Mouse (Mus musculus) hindbrain, embryonic 15.5 days (tissue): ENCODE results near the gene Heatr4. TPM values are rescaled to one million over a fixed set of nuclear protein-coding genes. Genes with fewer than 3 reads are reported as not detected.
"Not testable (repeated sequence)": the region's sequence is repeated elsewhere in the genome, so short reads cannot be mapped to it uniquely, and the experiment has no call there.

Experiments
- ATAC-seq: fragments of 200-750 bp; cut with Nextera tagmentation; 2 replicates; pipeline ENCODE4 v1.8.0; 2017; ENCODE audit warnings: low read depth, moderate number of reproducible peaks, moderate TSS enrichment; ENCODE audit not compliant: low FRiP score
- H3K27ac ChIP-seq: fragments of 300-500 bp; sonication (generic); replicated peaks from 2 replicates; pipeline ENCODE4 v1.5.1; 2015; ENCODE audit warnings: mild to moderate bottlenecking, inconsistent platforms
- H3K27me3 ChIP-seq: fragments of 300-500 bp; sonication (generic); 2 replicates; pipeline ENCODE4 v1.6.1; 2015; ENCODE audit warnings: control low read depth, inconsistent platforms
- H3K36me3 ChIP-seq: fragments of 300-500 bp; sonication (generic); 2 replicates; pipeline ENCODE4 v1.6.1; 2015; ENCODE audit warnings: control low read depth, inconsistent platforms
- H3K4me1 ChIP-seq: fragments of 300-500 bp; sonication (generic); replicated peaks from 2 replicates; pipeline ENCODE4 v1.6.1; 2015; ENCODE audit warnings: control low read depth, inconsistent platforms
- H3K4me2 ChIP-seq: fragments of 300-500 bp; sonication (generic); 2 replicates; pipeline ENCODE4 v1.6.1; 2015; ENCODE audit warnings: moderate library complexity, mild to moderate bottlenecking, inconsistent platforms
- H3K4me3 ChIP-seq: fragments of 300-500 bp; sonication (generic); 2 replicates; pipeline ENCODE4 v1.5.1; 2015; ENCODE audit warnings: mild to moderate bottlenecking, inconsistent platforms
- H3K9ac ChIP-seq: fragments of 300-500 bp; sonication (generic); 2 replicates; pipeline ENCODE4 v1.6.1; 2015; ENCODE audit warnings: inconsistent platforms
- H3K9me3 ChIP-seq: fragments of 300-500 bp; sonication (generic); 2 replicates; pipeline ENCODE4 v1.6.1; 2016; ENCODE audit warnings: control low read depth, inconsistent platforms
- WGBS: fragments of 180-500 bp; shearing (Covaris S2); methylation state at CpG from one replicate; pipeline ENCODE4 v1.1.7; 2015; 5-methylcytosine and 5-hydroxymethylcytosine counted together
- polyA plus RNA-seq: library from polyadenylated mRNA; unstranded; fragments of >200 nt; fragmentation: Nextera tagmentation; extraction: Ambion mirVana; gene quantifications from 2 replicates; pipeline ENCODE4 v1.2.1, GENCODE M21; 2015

Gene Heatr4
- polyA plus RNA-seq, 1 experiment from 2014 or later: not detected

- no peaks in the 10 kb centered on the region for H3K27me3 ChIP-seq
- H3K4me2 ChIP-seq: peak overlapping the region; percentile 58
- 59% methylated on average over 6 of the region's 6 CpGs for WGBS
- H3K4me1 ChIP-seq: peaks cover 23% of the 10 kb centered on the region
- no peaks in the 10 kb centered on the region for H3K36me3 ChIP-seq
- ATAC-seq: no peak
- H3K27ac ChIP-seq: no peak overlapping the region; the same call in 1 of the 2 replicates
- no peak overlapping the region for H3K9ac ChIP-seq
- H3K9me3 ChIP-seq: no peaks in the 10 kb centered on the region
- H3K4me3 ChIP-seq: no peak overlapping the region
Observed at GRCm38 (mm10) chr12:84013130-84013529, 28.5 kb upstream of the Heatr4 start.

- Histone ChIP-seq H3K9ac (no peak overlapping the region), H3K4me1 (peaks cover 23% of the 10 kb centered on the region)
Observed at GRCm38 (mm10) chr12:84011251-84012040, 26.8 kb upstream of the Heatr4 start.

GRCm38 (mm10) chr12:84010201-84010600, 25.5 kb upstream of the Heatr4 start:
- H3K9ac ChIP-seq: peak overlapping the region; percentile 47; the same call in 1 of the 2 replicates
- no peaks in the 10 kb centered on the region for H3K27me3 ChIP-seq
- no peak for ATAC-seq
- WGBS: 76% methylated on average over 3 of the region's 3 CpGs
- H3K9me3 ChIP-seq: no peaks in the 10 kb centered on the region
- peaks cover 23% of the 10 kb centered on the region for H3K4me1 ChIP-seq
- H3K36me3 ChIP-seq: no peaks in the 10 kb centered on the region
- peak overlapping the region; percentile 46 for H3K4me3 ChIP-seq
- H3K27ac ChIP-seq: peak overlapping the region; percentile 69
- H3K4me2 ChIP-seq: peak overlapping the region; percentile 58

More at GRCm38 (mm10) chr12:84011251-84012040, 26.8 kb upstream of the Heatr4 start:
- H3K9me3 ChIP-seq: no peaks in the 10 kb centered on the region
- WGBS: 23% methylated on average over 12 of the region's 12 CpGs
- peak overlapping the region; percentile 69 for H3K27ac ChIP-seq
- no peaks in the 10 kb centered on the region for H3K27me3 ChIP-seq
- H3K4me3 ChIP-seq: peak overlapping the region; percentile 46
- ATAC-seq: peak; percentile 85
- H3K36me3 ChIP-seq: no peaks in the 10 kb centered on the region
- H3K4me2 ChIP-seq: peak overlapping the region; percentile 58

DNA sequence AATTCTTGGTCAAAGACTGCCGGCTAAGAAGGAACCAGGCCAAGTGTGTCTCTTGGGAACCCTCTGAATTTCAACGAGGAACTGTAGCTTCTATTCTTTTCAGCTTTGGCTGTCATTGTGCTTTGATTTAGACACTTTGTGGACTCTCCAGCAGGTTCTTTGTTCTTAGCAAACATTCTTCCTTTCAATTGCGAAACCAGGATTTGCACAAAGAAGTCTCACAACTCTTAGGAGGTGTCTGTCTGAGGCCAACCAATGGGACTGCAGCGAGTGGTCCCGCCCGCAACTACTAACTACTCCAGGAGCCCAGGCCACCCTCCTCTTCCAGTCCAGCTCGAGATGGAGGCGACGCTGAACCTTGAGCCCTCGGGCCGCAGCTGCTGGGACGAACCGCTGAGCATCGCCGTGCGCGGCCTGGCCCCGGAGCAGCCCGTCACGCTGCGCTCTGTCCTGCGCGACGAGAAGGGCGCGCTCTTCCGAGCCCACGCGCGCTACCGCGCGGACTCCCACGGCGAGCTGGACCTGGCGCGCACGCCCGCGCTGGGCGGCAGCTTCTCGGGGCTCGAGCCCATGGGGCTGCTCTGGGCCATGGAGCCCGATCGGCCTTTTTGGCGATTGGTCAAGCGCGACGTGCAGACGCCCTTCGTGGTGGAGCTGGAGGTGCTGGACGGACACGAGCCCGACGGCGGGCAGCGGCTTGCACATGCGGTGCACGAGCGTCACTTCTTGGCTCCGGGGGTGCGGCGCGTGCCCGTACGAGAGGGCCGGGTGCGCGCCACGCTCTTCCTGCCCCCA, 24.7 kb upstream of the Heatr4 start, which contains the start of gene Acot1:
Gene Acot1 (plus strand): TSS at position 320 of the 795 bp plus-strand sequence.
- H3K36me3 ChIP-seq, H3K27me3 ChIP-seq, H3K9me3 ChIP-seq: not testable (repeated sequence)
- Histone ChIP-seq H3K9ac (peak within 1 kb of the TSS; percentile 47), H3K4me3 (peak within 1 kb of the TSS; percentile 46), H3K27ac (peak within 1 kb of the TSS; percentile 69), H3K4me1 (peaks cover 23% of the 10 kb centered on the region), H3K4me2 (peak within 1 kb of the TSS; percentile 58)
- peak; percentile 93 for ATAC-seq
- 2% methylated on average over 54 of the region's 70 CpGs for WGBS

DNA sequence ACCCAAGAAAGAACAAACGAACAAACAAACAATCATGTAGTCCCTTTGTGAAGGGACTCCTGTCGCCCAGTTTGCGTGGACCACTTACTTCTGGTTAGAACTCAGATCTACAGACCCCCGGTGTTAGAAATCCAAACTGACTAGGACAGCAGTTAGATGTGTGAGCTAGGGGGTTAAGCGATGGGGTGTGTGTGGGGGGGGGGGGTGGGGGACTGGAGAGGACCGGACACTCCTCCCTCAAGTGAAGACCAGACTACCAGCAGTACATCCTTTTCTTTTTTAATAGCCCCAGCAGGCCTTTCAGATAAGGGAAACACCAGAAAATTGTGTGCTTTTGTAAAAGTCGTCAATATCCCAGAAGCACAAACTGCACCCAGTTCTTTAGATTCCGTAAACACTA, 24.1 kb upstream of the Heatr4 start:
- Histone ChIP-seq H3K4me2 (peak overlapping the region; percentile 58), H3K4me1 (peaks cover 23% of the 10 kb centered on the region), H3K9ac (no peak overlapping the region), H3K4me3 (peak overlapping the region; percentile 46), H3K27ac (peak overlapping the region; percentile 69), H3K27me3 (no peaks in the 10 kb centered on the region), H3K9me3 (no peaks in the 10 kb centered on the region), H3K36me3 (no peaks in the 10 kb centered on the region)
- 36% methylated on average over 8 of the region's 8 CpGs for WGBS
- ATAC-seq: no peak

GRCm38 (mm10) chr12:84008251-84008650, 23.6 kb upstream of the Heatr4 start:
- Histone ChIP-seq H3K9me3 (no peaks in the 10 kb centered on the region), H3K36me3 (no peaks in the 10 kb centered on the region), H3K4me3 (no peak overlapping the region), H3K4me2 (peak overlapping the region; percentile 58; the same call in 1 of the 2 replicates), H3K4me1 (peaks cover 23% of the 10 kb centered on the region), H3K27me3 (no peaks in the 10 kb centered on the region), H3K27ac (peak overlapping the region; percentile 69), H3K9ac (no peak overlapping the region)
- 81% methylated on average over 12 of the region's 12 CpGs for WGBS
- ATAC-seq: no peak

GRCm38 (mm10) chr12:84003866-84004265, 19.2 kb upstream of the Heatr4 start:
- H3K9me3 ChIP-seq: no peaks in the 10 kb centered on the region
- no peak overlapping the region for H3K4me3 ChIP-seq
- H3K4me2 ChIP-seq: no peak overlapping the region
- no peak overlapping the region for H3K9ac ChIP-seq
- WGBS: 97% methylated on average over 1 of the region's 1 CpGs
- no peak for ATAC-seq
- no peaks in the 10 kb centered on the region for H3K27me3 ChIP-seq
- H3K4me1 ChIP-seq: peaks cover 4% of the 10 kb centered on the region; the same call in 1 of the 2 replicates
- H3K36me3 ChIP-seq: no peaks in the 10 kb centered on the region
- no peak overlapping the region for H3K27ac ChIP-seq

GRCm38 (mm10) chr12:84000418-84000817, 15.8 kb upstream of the Heatr4 start:
- ATAC-seq: no peak
- Histone ChIP-seq H3K9ac (no peak overlapping the region), H3K36me3 (no peaks in the 10 kb centered on the region), H3K4me2 (no peak overlapping the region), H3K4me3 (no peak overlapping the region), H3K27ac (no peak overlapping the region), H3K9me3 (no peaks in the 10 kb centered on the region), H3K4me1 (no peaks in the 10 kb centered on the region), H3K27me3 (no peaks in the 10 kb centered on the region)
- 82% methylated on average over 3 of the region's 3 CpGs for WGBS

GRCm38 (mm10) chr12:83999237-83999636, 14.6 kb upstream of the Heatr4 start:
- not testable (repeated sequence) for H3K27me3 ChIP-seq, H3K9me3 ChIP-seq, H3K36me3 ChIP-seq, H3K4me3 ChIP-seq, H3K4me2 ChIP-seq, H3K9ac ChIP-seq, H3K27ac ChIP-seq, ATAC-seq, H3K4me1 ChIP-seq
- 70% methylated on average over 8 of the region's 8 CpGs for WGBS

GRCm38 (mm10) chr12:83998341-83999107, 13.9 kb upstream of the Heatr4 start:
- H3K9me3 ChIP-seq: no peaks in the 10 kb centered on the region
- H3K4me3 ChIP-seq: no peak overlapping the region
- H3K27me3 ChIP-seq: no peaks in the 10 kb centered on the region
- 60% methylated on average over 11 of the region's 11 CpGs for WGBS
- H3K9ac ChIP-seq: no peak overlapping the region
- no peak for ATAC-seq
- H3K4me1 ChIP-seq: no peaks in the 10 kb centered on the region
- no peaks in the 10 kb centered on the region for H3K36me3 ChIP-seq
- H3K27ac ChIP-seq: peak overlapping the region; percentile 38; the same call in 1 of the 2 replicates
- no peak overlapping the region for H3K4me2 ChIP-seq

DNA sequence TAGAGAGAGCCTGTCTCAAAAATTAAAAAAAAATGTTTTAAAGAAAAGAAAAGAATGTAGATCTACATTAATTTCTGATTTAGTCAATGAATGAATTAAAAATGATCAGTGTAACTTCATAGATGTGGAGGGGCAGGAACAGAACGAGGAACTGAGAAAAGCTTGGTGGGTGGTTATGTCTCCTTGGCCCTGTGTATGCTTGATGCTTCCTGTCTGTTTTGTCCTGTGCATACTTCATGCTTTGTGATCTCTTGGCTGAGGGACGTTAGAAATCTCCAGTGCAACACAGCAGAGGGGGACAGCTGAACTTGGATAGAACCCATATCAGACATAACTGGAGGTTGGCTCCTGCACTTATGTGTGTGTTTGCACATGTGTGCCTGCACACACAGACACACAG, 12.6 kb upstream of the Heatr4 start:
- Histone ChIP-seq H3K9me3 (no peaks in the 10 kb centered on the region), H3K4me2 (no peak overlapping the region), H3K9ac (no peak overlapping the region), H3K36me3 (no peaks in the 10 kb centered on the region), H3K27ac (no peak overlapping the region), H3K4me3 (no peak overlapping the region), H3K4me1 (no peaks in the 10 kb centered on the region), H3K27me3 (no peaks in the 10 kb centered on the region)
- no peak for ATAC-seq
- 52% methylated on average over 2 of the region's 2 CpGs for WGBS
